8 mouse cellular contexts compared by ENCODE assay signal in genomic region chr12:5374684-5375615, GRCm38 (mm10). TPM values are rescaled to one million over a fixed set of nuclear protein-coding genes. Genes with fewer than 3 reads are reported as not detected.
A peak's percentile ranks its signal among the peaks of the same experiment; 100 is the strongest.
DNase-seq lines count a peak whose midpoint lies in the region; ATAC-seq and TF ChIP-seq lines count a peak whose summit lies in the region.

No protein-coding gene starts in this region.

- H3K4me1 ChIP-seq in megakaryocyte, embryonic 14.5 days, result peaks cover 20% of the 10 kb centered on the region
- H3K4me1 ChIP-seq in kidney, embryonic 14.5 days (ENCODE audit: control insufficient read depth, insufficient read depth, low read length), result peaks cover 10% of the 10 kb centered on the region
- H3K4me1 ChIP-seq in lung, embryonic 14.5 days (ENCODE audit: insufficient read depth), result peaks cover 5% of the 10 kb centered on the region; the same call in 1 of the 2 replicates

- H3K4me3 ChIP-seq in megakaryocyte, embryonic 14.5 days (replicated peaks), result peak overlapping the region; percentile 75
- H3K4me3 ChIP-seq in kidney, embryonic 14.5 days (ENCODE audit: low read length), result peak overlapping the region; percentile 69
- peak overlapping the region; percentile 68 for H3K4me3 ChIP-seq in lung, embryonic 14.5 days (ENCODE audit: low read depth, low read length)

- under 1% methylated on average over 68 of the region's 84 CpGs for WGBS in kidney, embryonic 14.5 days
- WGBS in lung, embryonic 14.5 days, result under 1% methylated on average over 77 of the region's 84 CpGs

- H3K27ac ChIP-seq in kidney, embryonic 14.5 days (ENCODE audit: low read depth, low read length), result no peak overlapping the region; the same call in 1 of the 2 replicates
- no peak overlapping the region for H3K27ac ChIP-seq in lung, embryonic 14.5 days (ENCODE audit: low read depth)

- H3K27me3 ChIP-seq in megakaryocyte, embryonic 14.5 days (replicated peaks), result peaks cover 62% of the 10 kb centered on the region
- H3K27me3 ChIP-seq in kidney, embryonic 14.5 days (ENCODE audit: control insufficient read depth, insufficient read depth, low read length), result peaks cover 19% of the 10 kb centered on the region
- H3K27me3 ChIP-seq in lung, embryonic 14.5 days (ENCODE audit: insufficient read depth, low read length), result peaks cover 52% of the 10 kb centered on the region

- peaks cover 8% of the 10 kb centered on the region; the same call in 1 of the 2 replicates for H3K9me3 ChIP-seq in megakaryocyte, embryonic 14.5 days
- no peaks in the 10 kb centered on the region for H3K9me3 ChIP-seq in kidney, embryonic 14.5 days (ENCODE audit: control insufficient read depth, low read length)
- H3K9me3 ChIP-seq in lung, embryonic 14.5 days (ENCODE audit: low read depth, low read length), result no peaks in the 10 kb centered on the region

- DNase-seq in cerebellum, postnatal 36 days, result peak; percentile 54 to 58
- DNase-seq in gastrocnemius, postnatal 36 days, result peak; percentile 22 to 42
- DNase-seq in lung, embryonic 14.5 days, result peak; percentile 70
- peak; percentile 30 for DNase-seq in retina, postnatal 7 days (ENCODE audit: low read depth, low spot score)
- DNase-seq in thymus, adult 18-20 months, result no peak

- peak overlapping the region; percentile 99 for H3K4me2 ChIP-seq in kidney, embryonic 14.5 days (replicated peaks; ENCODE audit: low read depth, low read length)
- peak overlapping the region; percentile 97 for H3K4me2 ChIP-seq in lung, embryonic 14.5 days

- no peaks in the 10 kb centered on the region for H3K36me3 ChIP-seq in megakaryocyte, embryonic 14.5 days (replicated peaks; ENCODE audit: low read length)
- no peaks in the 10 kb centered on the region for H3K36me3 ChIP-seq in kidney, embryonic 14.5 days (ENCODE audit: control insufficient read depth, insufficient read depth, low read length)
- H3K36me3 ChIP-seq in lung, embryonic 14.5 days (ENCODE audit: insufficient read depth), result no peaks in the 10 kb centered on the region

- H3K9ac ChIP-seq in kidney, embryonic 14.5 days (ENCODE audit: low read depth, low read length), result peak overlapping the region; percentile 70
- H3K9ac ChIP-seq in lung, embryonic 14.5 days, result peak overlapping the region; percentile 60

- intact Hi-C loops in gastrocnemius, postnatal 36 days (cut with DNase I), result no loop called here

- ATAC-seq in megakaryocyte, adult 5-6 weeks (ENCODE audit: poor library complexity, severe bottlenecking), result no peak
- peak; percentile 59 for ATAC-seq in kidney, embryonic 14.5 days (ENCODE audit: low FRiP score, low TSS enrichment)
- ATAC-seq in lung, embryonic 14.5 days (ENCODE audit: insufficient read depth), result peak; percentile 50

- TF ChIP-seq CTCF in lung, embryonic 14.5 days (IDR thresholded peaks at IDR 0.05; ENCODE audit: low read depth), result no peak

RNA-seq across cellular contexts. Expression of gene Klhl29, which starts 0.5 kb away (rescaled TPM):
- 0.08 TPM in 1 of 2 replicates, not detected in the other for polyA plus RNA-seq in megakaryocyte, embryonic 14.5 days (2012; ENCODE audit: insufficient read depth, low replicate concordance)
- total RNA-seq in megakaryocyte, adult 5-6 weeks (2015), result 0.02 TPM in 1 of 2 replicates, not detected in the other
- total RNA-seq in megakaryocyte, adult 5-6 weeks (2017), result not detected in 2 replicates
- 1 to 10 TPM; 2.1 to 3.3 TPM for total RNA-seq in gastrocnemius, postnatal 36 days (2021)
- 1.4 TPM in 2 replicates for polyA plus RNA-seq in kidney, embryonic 14.5 days (2014; fragmentation: Nextera tagmentation; extraction: Ambion mirVana)
- 0.97 and 1.2 TPM in 2 replicates for polyA plus RNA-seq in lung, embryonic 14.5 days (2014; fragmentation: Nextera tagmentation; extraction: Ambion mirVana)

Comparison
In these comparisons a context has a peak if more than half of its experiments do, and no peak if none do; other contexts are left out.
1. DNase-seq: peak in cerebellum, postnatal 36 days (2 of 2), gastrocnemius, postnatal 36 days (2 of 2), lung, embryonic 14.5 days (single experiment) and retina, postnatal 7 days (single experiment); none in thymus, adult 18-20 months (0 of 2).
2. Peak in every context shown above with its lines, with median percentiles within 50 percentile points of each other: H3K4me3 ChIP-seq.